Mouse (Mus musculus): ENCODE measurements around the gene Tpsb2. TPM values are rescaled to one million over a fixed set of nuclear protein-coding genes. Genes with fewer than 3 reads are reported as not detected.

The Tpsb2 gene
- not detected in 2 replicates for polyA plus RNA-seq (2014; fragmentation: Nextera tagmentation; extraction: Ambion mirVana)

DNA sequence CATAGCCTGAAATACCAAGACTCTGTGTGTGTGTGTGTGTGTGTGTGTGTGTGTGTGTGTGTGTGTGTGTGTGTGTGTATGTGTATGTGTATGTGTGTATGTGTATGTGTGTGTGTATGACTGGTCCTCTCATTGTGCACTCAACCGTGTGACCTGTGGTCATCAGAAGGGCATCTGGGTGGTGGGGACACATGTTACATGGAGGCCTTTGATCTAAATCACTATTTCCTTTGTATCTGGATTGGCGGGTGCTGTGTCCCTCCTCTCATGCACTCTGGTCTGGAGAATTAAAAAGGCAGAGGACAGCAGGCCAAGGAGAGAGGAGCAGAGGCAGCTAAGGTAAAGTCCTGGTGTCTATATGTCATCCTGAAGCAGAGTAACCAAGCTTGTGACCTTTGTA, at the start of gene Tpsb2:
Gene Tpsb2 (plus strand): TSS at position 301 of the 400 bp plus-strand sequence.
- no peak for ATAC-seq (ENCODE audit: low read depth)
- no peaks in the 10 kb centered on the region for H3K4me1 ChIP-seq (ENCODE audit: control insufficient read depth, insufficient read depth, low read length)
- H3K27ac ChIP-seq (ENCODE audit: low read depth, low read length) = no peak within 1 kb of the TSS
- 79% methylated on average over 2 of the region's 2 CpGs for WGBS
- no peaks in the 10 kb centered on the region for H3K9me3 ChIP-seq (ENCODE audit: control insufficient read depth, low read length)
- no peaks in the 10 kb centered on the region for H3K27me3 ChIP-seq (ENCODE audit: control insufficient read depth, insufficient read depth, low read length)
- H3K36me3 ChIP-seq (ENCODE audit: control insufficient read depth, insufficient read depth, low read length) = no peaks in the 10 kb centered on the region
- no peak within 1 kb of the TSS for H3K9ac ChIP-seq (replicated peaks; ENCODE audit: low read depth, low read length)
- no peak within 1 kb of the TSS for H3K4me3 ChIP-seq (ENCODE audit: low read depth, low read length)
- no peak within 1 kb of the TSS for H3K4me2 ChIP-seq (ENCODE audit: low read depth, low read length)

DNA sequence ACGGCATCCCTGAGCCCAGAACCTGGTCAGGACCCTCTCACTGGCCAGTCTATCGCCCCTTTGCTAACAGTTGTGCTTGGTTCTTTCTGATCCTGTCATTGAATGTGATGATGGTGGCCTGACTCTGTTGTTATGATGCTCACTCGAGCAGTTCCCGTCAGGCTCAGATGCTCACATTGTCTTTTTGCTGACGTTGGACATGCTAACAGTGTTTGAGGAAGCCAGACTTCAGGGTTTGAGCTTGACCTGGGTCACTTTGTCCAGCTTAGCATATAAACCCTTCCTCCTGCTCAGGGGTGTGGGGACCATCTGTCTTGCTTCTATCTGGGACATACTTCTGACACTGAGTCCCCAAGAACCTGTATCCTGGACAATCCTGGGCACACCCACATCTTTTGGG, 47.8 kb upstream of the Tpsb2 start, which contains the start of gene Prss29:
Gene Prss29 (plus strand): TSS at position 301 of the 400 bp plus-strand sequence.
- H3K27me3 ChIP-seq (ENCODE audit: control insufficient read depth, insufficient read depth, low read length) = no peaks in the 10 kb centered on the region
- WGBS = 77% methylated on average over 5 of the region's 5 CpGs
- H3K27ac ChIP-seq (ENCODE audit: low read depth, low read length) = no peak within 1 kb of the TSS

DNA sequence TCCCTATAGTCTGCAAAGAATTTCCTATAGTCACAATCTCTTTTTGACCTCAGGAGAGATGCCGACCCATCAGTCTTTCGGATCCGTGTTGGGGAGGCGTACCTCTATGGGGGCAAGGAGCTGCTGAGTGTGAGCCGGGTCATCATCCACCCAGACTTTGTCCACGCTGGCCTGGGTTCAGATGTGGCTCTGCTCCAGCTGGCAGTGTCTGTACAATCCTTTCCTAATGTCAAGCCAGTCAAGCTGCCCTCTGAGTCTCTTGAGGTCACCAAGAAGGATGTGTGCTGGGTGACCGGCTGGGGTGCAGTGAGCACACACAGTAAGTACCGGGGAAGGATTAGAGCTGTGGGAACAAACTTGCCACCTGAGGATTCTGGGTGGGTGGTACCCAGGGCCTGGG, 45.3 kb upstream of the Tpsb2 start:
- no peak for ATAC-seq (ENCODE audit: low read depth)
- Histone ChIP-seq H3K9me3 (ENCODE audit: control insufficient read depth, low read length) (no peaks in the 10 kb centered on the region), H3K9ac (replicated peaks; ENCODE audit: low read depth, low read length) (no peak overlapping the region), H3K4me3 (ENCODE audit: low read depth, low read length) (no peak overlapping the region), H3K4me1 (ENCODE audit: control insufficient read depth, insufficient read depth, low read length) (no peaks in the 10 kb centered on the region), H3K36me3 (ENCODE audit: control insufficient read depth, insufficient read depth, low read length) (no peaks in the 10 kb centered on the region), H3K4me2 (ENCODE audit: low read depth, low read length) (no peak overlapping the region), H3K27ac (ENCODE audit: low read depth, low read length) (no peak overlapping the region), H3K27me3 (ENCODE audit: control insufficient read depth, insufficient read depth, low read length) (no peaks in the 10 kb centered on the region)
- WGBS = 93% methylated on average over 8 of the region's 8 CpGs

More for the DNA sequence above, 47.8 kb upstream of the Tpsb2 start, which contains the start of gene Prss29:
- Histone ChIP-seq H3K4me3 (ENCODE audit: low read depth, low read length) (no peak within 1 kb of the TSS), H3K9me3 (ENCODE audit: control insufficient read depth, low read length) (no peaks in the 10 kb centered on the region), H3K36me3 (ENCODE audit: control insufficient read depth, insufficient read depth, low read length) (no peaks in the 10 kb centered on the region), H3K9ac (replicated peaks; ENCODE audit: low read depth, low read length) (no peak within 1 kb of the TSS), H3K4me1 (ENCODE audit: control insufficient read depth, insufficient read depth, low read length) (no peaks in the 10 kb centered on the region), H3K4me2 (ENCODE audit: low read depth, low read length) (no peak within 1 kb of the TSS)
- no peak for ATAC-seq (ENCODE audit: low read depth)

DNA sequence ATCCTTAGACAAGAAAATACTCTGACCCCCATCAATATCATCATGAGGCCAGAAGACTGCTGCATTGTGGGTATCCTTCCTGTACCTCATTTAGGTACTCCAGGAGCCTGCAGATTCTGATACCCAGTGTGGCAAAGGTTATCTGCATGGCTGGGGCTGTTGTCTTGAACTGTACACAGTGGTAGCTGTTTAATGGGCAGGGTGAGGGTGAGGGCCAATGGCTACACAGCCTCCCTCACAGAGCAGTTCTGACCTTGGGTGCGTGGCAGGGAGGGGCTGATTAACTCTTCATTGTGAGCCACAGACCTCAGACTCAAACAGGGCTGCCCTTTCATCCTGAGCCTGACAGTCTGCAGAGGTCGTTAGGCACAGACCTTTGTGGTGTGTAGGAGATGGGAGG, 43.2 kb upstream of the Tpsb2 start:
- Histone ChIP-seq H3K27me3 (ENCODE audit: control insufficient read depth, insufficient read depth, low read length) (no peaks in the 10 kb centered on the region), H3K9ac (replicated peaks; ENCODE audit: low read depth, low read length) (no peak overlapping the region), H3K4me3 (ENCODE audit: low read depth, low read length) (no peak overlapping the region), H3K4me2 (ENCODE audit: low read depth, low read length) (no peak overlapping the region), H3K27ac (ENCODE audit: low read depth, low read length) (no peak overlapping the region), H3K4me1 (ENCODE audit: control insufficient read depth, insufficient read depth, low read length) (no peaks in the 10 kb centered on the region), H3K36me3 (ENCODE audit: control insufficient read depth, insufficient read depth, low read length) (no peaks in the 10 kb centered on the region), H3K9me3 (ENCODE audit: control insufficient read depth, low read length) (no peaks in the 10 kb centered on the region)
- no peak for ATAC-seq (ENCODE audit: low read depth)
- 25% methylated on average over 2 of the region's 2 CpGs for WGBS

DNA sequence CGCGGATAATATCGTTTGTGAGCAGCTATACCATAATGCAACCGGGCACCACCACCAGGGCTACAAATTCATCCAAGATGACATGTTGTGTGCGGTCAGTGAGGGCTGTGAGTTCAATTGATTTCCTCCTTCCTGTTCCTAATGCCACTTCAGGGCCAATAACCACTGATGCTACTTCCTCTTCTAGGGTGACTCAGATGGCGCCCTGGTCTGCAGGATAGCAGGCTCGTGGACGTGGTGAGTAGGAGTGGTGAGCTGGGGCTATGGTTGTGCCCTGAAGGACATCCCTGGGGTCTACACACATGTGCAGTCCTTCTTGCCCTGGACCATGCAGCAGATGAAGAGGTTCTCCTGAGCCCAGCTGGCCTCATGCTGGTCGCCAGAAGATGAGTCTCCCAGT, 33.8 kb upstream of the Tpsb2 start:
- WGBS = 75% methylated on average over 9 of the region's 9 CpGs
- Histone ChIP-seq H3K9ac (replicated peaks; ENCODE audit: low read depth, low read length) (no peak overlapping the region), H3K4me3 (ENCODE audit: low read depth, low read length) (no peak overlapping the region), H3K9me3 (ENCODE audit: control insufficient read depth, low read length) (no peaks in the 10 kb centered on the region), H3K27ac (ENCODE audit: low read depth, low read length) (no peak overlapping the region), H3K4me2 (ENCODE audit: low read depth, low read length) (no peak overlapping the region), H3K36me3 (ENCODE audit: control insufficient read depth, insufficient read depth, low read length) (no peaks in the 10 kb centered on the region), H3K4me1 (ENCODE audit: control insufficient read depth, insufficient read depth, low read length) (no peaks in the 10 kb centered on the region), H3K27me3 (ENCODE audit: control insufficient read depth, insufficient read depth, low read length) (peaks cover 2% of the 10 kb centered on the region; the same call in 1 of the 2 replicates)
- ATAC-seq (ENCODE audit: low read depth) = no peak

DNA sequence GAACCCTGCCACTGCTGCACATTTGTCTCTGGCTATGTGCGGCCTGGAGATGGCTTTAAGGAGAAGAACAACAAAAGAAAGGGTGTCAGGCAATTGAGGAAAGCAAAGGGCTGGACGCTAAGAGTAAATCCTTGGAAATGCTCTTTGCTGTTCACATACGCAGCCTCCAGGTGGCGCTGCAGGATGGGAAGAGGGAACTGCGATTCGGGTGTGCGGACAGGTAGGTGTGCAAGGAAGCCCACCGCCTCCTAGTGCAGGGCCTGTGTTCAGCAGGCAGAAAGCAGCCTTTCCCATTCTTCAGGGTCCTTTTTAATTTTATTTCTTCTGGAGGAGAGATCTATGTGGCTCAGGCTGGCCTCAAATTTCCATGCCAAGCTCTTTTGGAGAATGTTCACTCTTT, 32.2 kb upstream of the Tpsb2 start:
- Histone ChIP-seq H3K9ac (replicated peaks; ENCODE audit: low read depth, low read length) (no peak overlapping the region), H3K27ac (ENCODE audit: low read depth, low read length) (no peak overlapping the region), H3K27me3 (ENCODE audit: control insufficient read depth, insufficient read depth, low read length) (peaks cover 2% of the 10 kb centered on the region; the same call in 1 of the 2 replicates), H3K4me3 (ENCODE audit: low read depth, low read length) (no peak overlapping the region), H3K4me1 (ENCODE audit: control insufficient read depth, insufficient read depth, low read length) (no peaks in the 10 kb centered on the region), H3K9me3 (ENCODE audit: control insufficient read depth, low read length) (no peaks in the 10 kb centered on the region), H3K36me3 (ENCODE audit: control insufficient read depth, insufficient read depth, low read length) (no peaks in the 10 kb centered on the region), H3K4me2 (ENCODE audit: low read depth, low read length) (no peak overlapping the region)
- under 1% methylated on average over 8 of the region's 8 CpGs for WGBS
- no peak for ATAC-seq (ENCODE audit: low read depth)

DNA sequence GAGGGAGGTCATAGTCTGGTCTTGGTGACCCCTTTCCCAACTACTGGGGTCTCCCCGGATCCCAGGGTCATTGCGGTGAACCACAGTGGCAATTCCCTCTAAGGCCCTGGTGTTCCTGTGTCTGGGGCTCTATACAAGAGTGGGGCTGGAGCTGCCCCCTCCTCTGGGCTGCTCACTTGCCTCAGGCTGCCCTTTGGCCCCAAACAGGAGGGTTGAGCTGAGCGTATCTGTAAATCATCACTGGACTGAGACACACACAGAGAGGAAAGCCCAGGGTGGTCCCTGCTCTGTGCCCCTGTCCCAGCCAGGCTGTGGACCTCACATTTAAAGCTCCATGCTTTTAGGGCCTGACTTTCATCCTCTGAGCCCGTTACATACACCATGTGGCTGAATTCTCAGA, 27.9 kb upstream of the Tpsb2 start:
- no peaks in the 10 kb centered on the region for H3K4me1 ChIP-seq (ENCODE audit: control insufficient read depth, insufficient read depth, low read length)
- no peaks in the 10 kb centered on the region for H3K9me3 ChIP-seq (ENCODE audit: control insufficient read depth, low read length)
- ATAC-seq (ENCODE audit: low read depth) = no peak
- no peaks in the 10 kb centered on the region for H3K36me3 ChIP-seq (ENCODE audit: control insufficient read depth, insufficient read depth, low read length)
- H3K27ac ChIP-seq (ENCODE audit: low read depth, low read length) = no peak overlapping the region
- 85% methylated on average over 4 of the region's 4 CpGs for WGBS
- H3K27me3 ChIP-seq (ENCODE audit: control insufficient read depth, insufficient read depth, low read length) = peaks cover 2% of the 10 kb centered on the region; the same call in 1 of the 2 replicates
- no peak overlapping the region for H3K4me2 ChIP-seq (ENCODE audit: low read depth, low read length)
- H3K9ac ChIP-seq (replicated peaks; ENCODE audit: low read depth, low read length) = no peak overlapping the region
- no peak overlapping the region for H3K4me3 ChIP-seq (ENCODE audit: low read depth, low read length)

DNA sequence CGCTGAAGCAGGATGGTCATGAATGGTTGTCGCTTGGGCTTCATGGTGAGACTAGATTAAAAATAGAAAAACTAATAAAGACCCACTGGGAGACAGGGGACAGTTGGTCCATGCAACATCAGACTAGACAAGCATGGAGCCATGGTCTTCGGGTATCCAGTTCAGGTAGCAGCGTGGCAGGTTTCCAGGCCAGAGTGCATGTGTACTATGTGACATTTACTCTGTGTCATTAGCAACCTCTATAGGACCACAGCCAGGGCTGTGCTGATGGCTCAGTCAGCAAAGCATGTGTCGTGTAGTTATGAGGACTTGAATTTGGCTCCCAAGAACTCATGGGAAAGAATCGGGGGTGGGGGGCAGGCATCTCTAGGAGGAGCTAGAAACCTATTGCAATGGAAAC, 26.1 kb upstream of the Tpsb2 start:
- H3K9ac ChIP-seq (replicated peaks; ENCODE audit: low read depth, low read length) = no peak overlapping the region
- H3K4me3 ChIP-seq (ENCODE audit: low read depth, low read length) = no peak overlapping the region
- no peaks in the 10 kb centered on the region for H3K4me1 ChIP-seq (ENCODE audit: control insufficient read depth, insufficient read depth, low read length)
- H3K36me3 ChIP-seq (ENCODE audit: control insufficient read depth, insufficient read depth, low read length) = no peaks in the 10 kb centered on the region
- no peaks in the 10 kb centered on the region for H3K27me3 ChIP-seq (ENCODE audit: control insufficient read depth, insufficient read depth, low read length)
- no peak for ATAC-seq (ENCODE audit: low read depth)
- no peak overlapping the region for H3K4me2 ChIP-seq (ENCODE audit: low read depth, low read length)
- WGBS = 93% methylated on average over 6 of the region's 6 CpGs
- H3K27ac ChIP-seq (ENCODE audit: low read depth, low read length) = no peak overlapping the region
- H3K9me3 ChIP-seq (ENCODE audit: control insufficient read depth, low read length) = no peaks in the 10 kb centered on the region

DNA sequence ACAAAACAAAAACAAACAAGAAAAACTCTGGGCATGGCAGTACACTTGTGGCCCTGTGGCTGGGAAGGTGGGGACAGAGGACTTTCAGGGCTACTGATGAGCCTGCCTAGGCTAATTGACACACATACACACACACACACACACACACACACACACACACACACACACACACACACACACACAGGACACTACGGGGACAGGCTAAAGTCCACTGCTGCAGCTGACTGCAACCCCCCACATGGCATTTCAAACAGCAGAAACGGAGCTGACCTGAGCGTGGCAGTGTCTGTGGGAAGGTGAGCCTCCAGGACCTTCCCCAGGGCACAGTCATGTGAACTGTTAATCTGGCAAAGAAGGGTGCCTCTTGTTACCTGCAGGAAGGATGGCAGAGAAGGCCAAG, 24.6 kb upstream of the Tpsb2 start:
- no peak overlapping the region for H3K9ac ChIP-seq (replicated peaks; ENCODE audit: low read depth, low read length)
- no peaks in the 10 kb centered on the region for H3K4me1 ChIP-seq (ENCODE audit: control insufficient read depth, insufficient read depth, low read length)
- H3K4me2 ChIP-seq (ENCODE audit: low read depth, low read length) = no peak overlapping the region
- WGBS = 65% methylated on average over 3 of the region's 3 CpGs
- H3K4me3 ChIP-seq (ENCODE audit: low read depth, low read length) = no peak overlapping the region
- H3K9me3 ChIP-seq (ENCODE audit: control insufficient read depth, low read length) = no peaks in the 10 kb centered on the region
- no peak overlapping the region for H3K27ac ChIP-seq (ENCODE audit: low read depth, low read length)
- no peak for ATAC-seq (ENCODE audit: low read depth)
- H3K27me3 ChIP-seq (ENCODE audit: control insufficient read depth, insufficient read depth, low read length) = no peaks in the 10 kb centered on the region
- H3K36me3 ChIP-seq (ENCODE audit: control insufficient read depth, insufficient read depth, low read length) = no peaks in the 10 kb centered on the region
